Mouse (Mus musculus) gastrocnemius, adult 8-10 months (tissue): ENCODE measurements around the gene Dcaf1. TPM values are rescaled to one million over a fixed set of nuclear protein-coding genes. Genes with fewer than 3 reads are reported as not detected.

Source experiments
- DNase-seq, 2 experiments: peaks; one replicate each; pipeline ENCODE4 v3.0.0; 2022; ENCODE audit warnings: low spot score in 2 of 2
- total RNA-seq, 4 experiments: library from RNA; stranded (reverse); gene quantifications; 2 replicates each; pipeline ENCODE4 v1.2.4; 2022

The Dcaf1 gene
- total RNA-seq: 10 to 100 TPM; 18.7 to 29.7 (median 24.3) TPM

DNA sequence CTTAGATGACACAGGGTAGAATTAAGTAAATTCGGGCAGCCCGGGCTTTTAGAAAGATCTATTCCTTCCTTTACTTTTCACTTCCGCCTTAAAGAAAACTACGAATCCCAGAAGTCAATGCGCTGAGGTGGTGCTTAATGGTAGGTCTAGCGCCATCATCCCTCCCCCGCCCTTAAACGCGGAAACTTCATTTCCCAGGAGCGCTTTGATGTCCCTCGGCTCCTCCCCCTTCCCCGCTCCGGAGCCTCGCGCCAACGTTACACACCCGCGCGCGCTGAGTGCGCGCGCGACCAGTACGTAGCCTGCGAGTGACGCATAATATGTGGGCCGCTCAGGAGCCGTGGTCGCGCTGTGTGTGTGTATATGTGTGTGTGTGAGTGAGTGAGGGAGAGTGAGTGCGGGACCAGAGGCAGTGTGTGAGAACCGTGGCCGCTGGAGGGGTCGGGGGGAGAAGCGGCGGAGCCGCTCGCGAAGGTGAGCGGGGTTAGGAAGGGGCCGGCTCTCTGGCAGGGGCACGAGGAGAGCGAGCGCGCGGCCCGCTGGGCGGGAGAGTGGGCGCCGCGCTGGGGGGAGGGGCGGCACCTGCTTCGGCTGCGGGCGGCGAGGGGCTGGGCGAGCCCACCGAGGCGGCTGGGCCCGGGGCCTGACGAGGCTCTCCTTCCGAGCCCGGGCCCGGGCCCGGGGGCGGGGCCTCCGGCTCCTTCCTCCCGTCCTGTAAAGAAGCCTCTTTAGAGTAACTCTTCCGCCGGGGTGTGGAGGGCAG is at the start of gene Dcaf1:
Gene Dcaf1 (plus strand): TSS at position 257 of the 763 bp plus-strand sequence.
- peak; percentile 82 to 90 for DNase-seq

DNA sequence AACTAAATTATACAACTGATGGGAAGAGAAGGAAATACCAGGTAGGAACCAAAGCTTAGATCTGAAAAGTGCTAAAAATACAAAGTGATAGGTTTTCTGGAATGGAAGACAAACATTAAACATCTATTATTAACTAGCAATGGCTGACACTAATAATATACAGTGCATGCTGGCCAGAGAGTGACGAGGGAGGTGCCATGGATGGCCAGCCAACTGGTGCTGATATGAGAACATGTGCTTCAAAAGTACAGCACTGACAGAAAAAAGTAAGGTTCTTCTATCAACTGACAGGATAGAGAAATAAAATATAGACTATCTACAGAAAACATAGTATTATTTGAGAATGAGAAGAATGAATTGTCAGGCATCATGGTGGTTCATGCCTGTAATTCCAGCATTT is 45.6 kb upstream of the Dcaf1 start:
- DNase-seq: no peak

DNA sequence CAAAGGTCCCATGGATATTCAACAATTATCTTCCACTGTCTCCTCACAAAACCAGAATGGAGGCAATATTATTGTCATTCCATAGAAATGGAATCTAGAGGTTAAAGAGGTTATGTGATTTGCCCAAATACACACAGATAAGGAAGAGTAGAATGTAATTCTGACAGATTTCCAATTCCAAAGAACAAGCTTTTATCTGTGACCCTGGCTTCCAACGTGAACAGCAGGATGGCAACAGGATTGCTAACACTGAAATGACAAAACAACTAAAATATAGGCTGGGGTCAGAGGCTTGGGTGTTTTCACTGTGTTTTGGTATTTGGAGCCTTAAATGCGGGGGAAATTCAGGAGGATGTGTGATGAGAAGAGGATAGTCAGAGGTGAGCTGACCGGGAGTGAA is 44.3 kb upstream of the Dcaf1 start:
- no peak for DNase-seq

DNA sequence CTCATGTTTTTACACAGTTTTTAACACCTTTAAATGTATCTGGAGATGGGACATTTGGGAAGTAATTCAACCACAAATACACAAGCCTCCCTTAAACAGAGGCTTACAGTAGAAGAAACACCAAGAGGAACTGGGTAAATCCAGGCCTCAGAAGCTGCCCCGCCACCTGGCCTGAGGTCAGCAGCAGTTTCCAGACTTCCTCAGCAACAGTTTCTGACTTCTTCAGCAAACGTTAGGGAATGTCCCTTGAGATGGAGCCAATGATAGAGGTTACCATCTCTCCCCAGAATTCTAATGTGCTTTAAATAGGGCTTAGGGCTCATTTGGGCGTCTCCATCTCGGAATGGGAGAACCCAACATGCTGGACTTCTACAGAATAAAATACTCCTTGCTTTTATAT is 43.4 kb upstream of the Dcaf1 start:
- DNase-seq: no peak

DNA sequence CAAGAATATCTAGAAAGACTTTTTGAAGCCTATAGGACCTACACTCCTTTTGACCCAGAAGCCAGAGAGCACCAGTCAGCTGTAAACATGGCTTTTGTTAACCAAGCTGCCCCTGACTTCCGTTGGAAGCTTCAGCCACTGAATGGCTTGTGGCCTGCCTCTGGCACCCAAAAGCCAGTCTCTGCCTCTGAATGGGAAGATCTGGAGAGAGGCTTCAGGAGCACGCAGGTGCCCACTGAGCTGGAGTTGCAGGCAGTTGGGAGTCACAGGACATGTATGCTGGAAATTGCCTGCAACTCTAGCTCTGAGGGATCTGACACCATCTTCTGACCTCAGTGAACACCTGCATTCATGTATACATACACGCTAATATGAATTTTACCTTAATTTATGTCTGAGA is 41.6 kb upstream of the Dcaf1 start:
- no peak for DNase-seq

DNA sequence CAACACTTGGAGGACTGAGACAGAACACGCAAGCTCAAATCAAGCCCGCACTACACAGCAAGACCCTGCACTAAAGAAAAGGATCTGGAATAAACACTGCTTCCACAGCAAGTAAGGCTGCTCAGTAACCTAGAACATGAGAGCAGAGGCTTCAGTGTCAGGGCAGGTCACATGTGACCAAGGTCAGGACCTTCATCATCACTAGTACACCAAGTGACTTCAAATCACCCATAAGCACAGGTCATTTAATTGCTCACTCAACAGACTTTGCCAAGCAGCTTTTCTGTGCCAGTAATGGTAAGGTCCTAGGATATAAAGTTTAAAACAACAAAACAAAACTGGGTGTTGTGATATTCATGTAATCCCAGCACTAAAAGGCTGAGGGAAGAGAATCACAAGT is 38.1 kb upstream of the Dcaf1 start:
- DNase-seq: no peak

DNA sequence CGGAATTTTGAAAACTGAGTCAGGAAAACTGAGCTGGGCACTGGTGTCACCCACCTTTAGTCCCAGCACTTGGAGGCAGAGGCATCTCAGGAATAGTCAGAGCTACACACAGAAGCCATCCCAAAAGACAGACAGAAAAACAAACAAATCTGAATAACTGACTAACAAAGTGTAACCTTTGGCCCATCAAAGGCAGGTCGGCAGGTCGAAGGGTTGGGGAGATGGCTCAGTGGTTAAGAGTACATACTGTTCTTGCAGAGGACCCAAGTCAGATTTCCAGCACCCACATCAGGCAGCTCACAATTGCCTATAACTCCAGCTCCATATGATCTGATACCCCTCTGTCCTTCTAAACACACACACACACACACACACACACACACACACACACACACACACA is 36.5 kb upstream of the Dcaf1 start:
- DNase-seq: no peak

DNA sequence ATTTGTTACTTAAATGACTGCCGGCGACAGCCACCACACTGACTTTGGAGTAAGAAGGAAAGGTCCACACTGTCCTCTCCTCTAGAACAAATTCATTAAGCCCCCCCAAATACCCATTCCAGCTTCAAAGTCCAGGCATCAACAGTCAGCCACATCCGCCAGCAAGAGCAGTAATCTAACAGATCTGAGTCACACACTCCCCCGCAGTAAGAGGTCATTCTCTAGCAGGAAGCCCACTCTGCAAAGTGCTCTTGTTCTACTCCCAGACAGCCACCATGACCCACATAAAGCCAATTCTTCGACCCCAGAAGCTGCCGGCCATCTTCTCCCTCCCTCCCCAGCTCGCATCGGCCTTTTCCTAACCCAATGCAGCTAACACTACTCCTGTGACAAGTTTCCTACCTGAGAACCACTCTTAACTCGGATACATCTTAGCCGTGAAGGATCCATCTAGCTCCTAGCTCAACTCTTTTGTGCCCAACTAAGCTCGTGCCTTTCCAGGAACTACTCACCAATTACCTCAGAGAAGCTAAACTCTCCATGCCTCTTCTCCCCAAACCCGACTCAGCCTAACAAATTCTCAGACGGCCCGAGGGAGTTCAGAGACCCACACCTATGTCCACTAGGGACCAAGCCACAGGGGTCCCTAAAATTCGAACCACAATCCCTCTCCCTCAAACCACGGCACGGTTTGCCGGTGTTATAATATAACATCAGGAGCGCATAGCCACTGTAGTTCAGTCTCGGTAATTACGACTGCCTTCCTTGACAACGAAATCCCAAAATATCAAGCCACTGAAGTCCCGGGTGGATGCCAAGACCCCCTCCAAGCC is 33.5 kb upstream of the Dcaf1 start:
- no peak for DNase-seq

DNA sequence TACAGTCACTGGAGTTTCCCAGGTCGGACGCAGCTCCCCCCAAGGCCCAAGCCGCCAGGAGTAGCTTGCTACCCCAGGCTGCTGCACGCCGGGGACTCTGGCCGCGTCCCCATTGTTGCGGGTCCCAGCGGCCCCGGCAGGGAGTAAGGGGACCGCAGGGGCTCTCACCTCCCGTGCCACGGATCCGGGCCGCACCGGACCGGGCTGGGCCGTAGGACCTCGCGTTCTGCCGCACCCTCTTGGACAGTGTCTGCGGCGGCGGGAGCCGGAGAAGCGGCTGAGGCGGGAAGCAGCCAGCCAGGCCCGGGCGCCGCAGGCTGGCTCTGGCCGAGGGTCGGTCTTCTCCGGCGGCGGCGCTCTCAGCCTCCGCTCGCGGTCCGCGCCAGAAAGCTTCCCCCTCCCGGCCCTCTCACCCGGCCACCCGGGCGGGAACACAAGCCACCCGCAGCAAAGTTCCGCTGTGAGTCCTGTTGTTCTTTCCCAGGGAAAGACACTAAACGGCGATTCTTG is 32.8 kb upstream of the Dcaf1 start, which contains the start of gene Rad54l2:
Gene Rad54l2 (minus strand): TSS at position 383 of the 510 bp plus-strand sequence.
- peak; percentile 68 to 69 for DNase-seq

DNA sequence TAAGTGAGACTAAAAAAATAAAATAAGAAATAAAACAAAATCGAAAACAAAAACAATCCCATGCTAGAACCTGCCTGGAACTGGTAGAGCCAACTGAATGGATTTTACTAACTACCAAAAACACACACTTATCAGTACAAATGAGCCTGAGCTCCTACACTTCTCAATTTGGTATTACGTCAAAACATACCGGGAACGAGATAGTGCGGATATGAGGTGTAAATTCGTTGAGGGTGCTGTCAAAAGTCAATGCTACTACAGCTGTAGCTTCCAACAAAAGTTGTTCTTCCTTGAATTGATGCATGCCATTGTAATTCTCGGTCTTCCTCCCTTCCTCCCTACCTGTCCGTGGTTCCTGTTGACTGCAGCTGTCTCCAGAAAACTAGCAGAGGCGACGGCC is 32.3 kb upstream of the Dcaf1 start:
- no peak for DNase-seq

DNA sequence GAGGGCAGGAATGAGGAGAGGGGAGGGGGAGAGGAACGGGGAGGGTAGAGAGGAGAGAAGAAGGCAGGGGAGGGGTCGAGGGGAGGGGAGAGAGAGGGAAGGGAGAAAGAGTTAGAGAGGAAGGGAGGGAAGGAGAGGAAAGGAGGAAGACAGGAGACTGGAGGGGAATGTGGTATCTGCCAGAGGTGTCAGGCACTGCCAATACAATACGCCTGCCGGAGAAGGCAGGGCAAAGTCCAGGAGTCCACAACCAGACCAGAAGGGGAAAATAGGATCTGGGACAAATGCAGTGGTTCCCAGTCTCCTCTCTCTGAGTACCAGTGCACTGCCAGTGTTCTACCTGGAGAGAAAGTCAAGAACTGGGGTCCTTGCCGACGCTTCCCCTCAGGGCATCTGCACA is 30.8 kb upstream of the Dcaf1 start:
- DNase-seq: no peak

DNA sequence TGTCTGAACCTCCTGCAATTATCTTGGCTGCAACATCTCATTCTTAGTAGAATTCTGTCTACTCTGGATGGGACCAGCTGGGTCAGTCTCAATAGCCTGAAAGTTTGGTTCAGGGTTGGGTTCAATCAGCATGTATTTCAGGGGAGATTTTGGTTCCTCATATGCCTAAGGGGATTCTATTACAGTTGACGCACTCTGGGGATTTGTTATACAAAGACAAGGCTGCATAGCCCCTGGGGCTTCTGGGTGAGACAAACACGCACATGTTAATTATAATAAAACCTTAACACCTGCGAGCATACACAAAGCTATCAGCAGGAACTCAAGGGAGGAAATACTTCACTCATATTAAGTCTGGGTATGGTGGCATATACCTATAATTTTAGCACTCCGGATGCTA is 15.2 kb upstream of the Dcaf1 start:
- DNase-seq: no peak

DNA sequence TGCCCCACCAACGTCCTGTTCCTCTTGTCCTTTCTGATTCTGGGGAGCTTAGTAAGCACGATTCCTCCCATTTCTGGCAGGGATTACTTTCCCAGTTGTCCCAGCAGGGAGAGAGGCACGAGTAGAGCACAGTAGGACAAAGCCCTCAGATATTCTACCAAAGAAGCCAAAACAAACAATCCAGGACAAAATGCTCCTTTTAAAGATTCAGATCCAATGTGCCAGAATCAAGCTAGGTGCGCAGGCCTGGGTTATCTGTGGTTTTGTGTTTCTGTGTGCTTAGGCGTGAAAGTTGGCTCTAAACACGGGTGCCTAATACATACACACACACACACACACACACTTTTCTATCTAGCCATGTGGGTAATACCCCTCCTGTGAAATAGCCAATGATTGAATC is 3.5 kb upstream of the Dcaf1 start:
- DNase-seq: no peak

DNA sequence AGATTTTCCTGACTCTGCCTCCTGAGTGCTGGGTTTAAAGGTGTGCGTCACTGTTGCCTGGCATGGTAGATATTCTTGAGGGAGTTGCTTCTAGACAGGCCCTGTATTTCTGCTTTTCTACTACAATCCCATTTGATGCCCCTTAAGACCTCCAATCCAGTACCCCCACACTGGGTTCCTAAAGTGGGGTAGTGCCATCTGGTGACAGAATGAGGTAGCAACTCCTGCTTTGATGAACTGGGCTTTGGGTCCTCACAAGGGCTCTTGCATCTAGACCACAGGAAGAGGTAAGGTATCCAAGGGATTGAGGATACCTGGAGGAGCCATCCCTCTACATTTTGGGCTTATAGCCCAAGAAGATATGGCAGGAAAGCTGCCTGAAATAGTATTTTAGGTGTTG is 2.5 kb upstream of the Dcaf1 start:
- no peak for DNase-seq

DNA sequence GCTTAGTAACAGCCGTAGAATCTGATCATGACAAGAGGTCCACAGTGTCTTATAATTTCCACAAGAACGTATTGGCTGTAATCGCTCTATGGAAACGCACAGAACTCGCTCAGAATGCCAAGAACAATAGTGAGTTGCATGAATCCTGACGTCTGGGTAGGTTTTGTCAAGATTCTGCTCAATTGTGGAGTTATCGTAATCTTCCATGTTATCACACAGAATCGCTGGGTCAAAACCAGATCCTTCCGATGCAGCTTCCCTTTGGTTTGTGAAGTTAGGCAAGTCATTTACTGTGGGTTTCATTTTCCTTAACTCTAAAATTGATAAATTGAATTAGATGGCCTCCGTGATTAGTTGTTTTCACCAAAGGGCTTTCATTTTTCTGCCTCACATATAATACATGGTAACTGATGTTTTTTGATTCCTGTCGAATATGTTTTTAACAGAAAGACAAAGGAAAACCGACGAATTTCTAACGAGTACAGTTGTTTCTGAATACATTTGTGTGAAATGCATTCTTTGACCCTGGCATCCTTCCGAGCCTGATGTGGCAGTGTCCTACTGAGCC is 540 bp upstream of the Dcaf1 start:
- no peak for DNase-seq

DNA sequence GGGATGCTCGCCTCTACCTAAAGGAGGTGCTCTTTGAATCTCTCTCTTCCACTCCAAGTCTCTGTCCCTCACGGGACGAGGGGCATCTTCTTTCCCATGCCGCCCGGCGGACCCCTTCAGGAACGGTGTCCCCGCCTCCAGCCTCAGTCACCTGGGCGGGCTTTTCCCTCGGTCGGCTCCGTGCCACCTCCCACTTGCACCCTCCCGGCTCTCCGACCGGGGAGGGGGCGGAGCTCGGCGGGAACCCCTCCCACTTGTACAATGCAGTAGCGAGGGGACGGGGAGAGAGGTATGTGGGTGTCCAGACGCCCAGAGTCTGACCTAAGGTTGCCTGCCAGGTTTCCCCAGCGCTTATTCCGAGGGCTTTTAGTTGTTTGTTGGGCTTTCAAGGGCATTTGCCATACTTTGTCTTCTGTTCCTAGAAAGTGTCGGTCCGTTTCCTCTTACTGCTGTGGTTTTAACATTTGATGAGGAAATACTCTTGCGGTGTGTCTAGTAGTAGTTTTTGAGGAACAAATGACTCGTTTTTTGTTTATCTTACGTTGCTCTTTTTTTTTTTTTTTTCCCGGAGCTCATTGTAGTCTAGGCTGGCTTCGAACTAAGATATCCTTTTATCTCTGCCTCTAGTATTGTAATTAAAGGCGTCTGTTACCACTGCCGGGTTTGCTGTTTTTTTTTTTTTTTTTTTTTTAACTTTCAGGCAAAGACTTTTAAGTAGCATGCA is 869 bp downstream of the Dcaf1 start:
- DNase-seq: peak; percentile 57 to 68

DNA sequence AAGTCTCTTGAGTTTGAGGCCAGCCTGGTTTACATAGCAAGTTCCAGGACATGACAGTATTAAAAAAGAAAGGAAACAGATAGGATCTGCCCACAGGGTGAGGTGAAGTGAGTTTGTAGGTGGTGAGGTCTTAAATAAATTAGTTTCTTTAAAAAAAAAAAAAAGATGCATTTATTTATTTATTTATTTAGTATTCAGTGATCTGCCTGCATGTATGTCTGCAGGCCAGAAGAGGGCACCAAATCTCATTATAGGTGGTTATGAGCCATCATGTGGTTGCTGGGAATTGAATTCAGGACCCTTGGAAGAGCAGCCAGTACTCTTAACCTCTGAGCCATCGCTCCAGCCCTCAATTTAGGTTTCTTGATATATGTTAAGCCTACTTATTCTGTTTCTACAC is 18.9 kb downstream of the Dcaf1 start:
- no peak for DNase-seq

DNA sequence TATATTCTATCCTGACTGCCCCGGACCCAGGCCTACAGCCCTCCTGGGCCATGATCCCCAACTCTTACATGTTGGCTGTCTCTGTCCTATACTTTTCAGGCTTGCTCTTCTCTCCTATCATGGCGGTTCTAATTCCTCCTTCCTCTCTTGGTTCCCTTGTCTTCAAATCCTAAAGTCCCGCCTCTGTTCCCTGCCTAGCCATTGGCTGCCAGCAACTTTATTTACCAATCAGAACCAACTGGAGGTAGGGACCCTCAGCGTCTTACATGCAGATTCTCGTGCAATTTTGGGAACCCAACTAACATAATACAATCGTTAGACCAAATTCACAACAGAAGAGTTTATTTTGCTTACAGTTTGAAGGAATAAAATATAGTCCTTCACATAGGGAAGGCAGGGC is 21.1 kb downstream of the Dcaf1 start:
- no peak for DNase-seq

DNA sequence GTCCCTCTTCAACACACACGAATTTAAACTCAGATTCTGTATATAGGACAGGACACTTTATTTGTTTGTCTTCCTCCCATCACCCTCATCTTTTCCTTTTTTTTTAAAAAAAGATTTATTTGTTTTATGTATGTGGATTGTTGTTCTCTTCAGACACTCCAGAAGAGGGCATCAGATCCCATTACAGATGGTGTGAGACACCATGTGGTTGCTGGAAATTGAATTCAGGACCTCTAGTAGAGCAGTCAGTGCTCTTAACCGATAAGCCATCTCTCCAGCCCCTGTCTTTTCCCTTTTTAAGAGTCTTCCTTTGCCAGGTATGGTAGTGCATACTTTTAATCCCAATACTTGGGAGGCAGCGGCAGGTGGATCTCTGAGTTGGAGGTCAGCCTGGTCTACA is 35.0 kb downstream of the Dcaf1 start:
- no peak for DNase-seq

DNA sequence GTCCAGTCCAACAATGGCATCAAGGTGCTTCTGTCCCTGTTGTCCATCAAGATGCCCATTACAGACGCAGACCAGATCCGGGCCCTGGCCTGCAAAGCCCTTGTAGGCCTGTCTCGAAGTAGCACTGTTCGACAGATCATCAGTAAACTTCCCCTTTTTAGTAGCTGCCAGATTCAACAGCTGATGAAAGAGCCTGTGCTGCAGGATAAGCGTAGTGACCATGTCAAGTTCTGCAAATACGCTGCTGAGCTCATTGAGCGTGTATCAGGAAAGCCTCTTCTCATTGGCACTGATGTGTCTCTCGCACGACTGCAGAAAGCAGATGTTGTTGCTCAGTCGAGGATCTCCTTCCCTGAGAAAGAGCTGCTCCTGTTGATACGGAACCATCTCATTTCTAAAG is 36.4 kb downstream of the Dcaf1 start:
- no peak for DNase-seq

DNA sequence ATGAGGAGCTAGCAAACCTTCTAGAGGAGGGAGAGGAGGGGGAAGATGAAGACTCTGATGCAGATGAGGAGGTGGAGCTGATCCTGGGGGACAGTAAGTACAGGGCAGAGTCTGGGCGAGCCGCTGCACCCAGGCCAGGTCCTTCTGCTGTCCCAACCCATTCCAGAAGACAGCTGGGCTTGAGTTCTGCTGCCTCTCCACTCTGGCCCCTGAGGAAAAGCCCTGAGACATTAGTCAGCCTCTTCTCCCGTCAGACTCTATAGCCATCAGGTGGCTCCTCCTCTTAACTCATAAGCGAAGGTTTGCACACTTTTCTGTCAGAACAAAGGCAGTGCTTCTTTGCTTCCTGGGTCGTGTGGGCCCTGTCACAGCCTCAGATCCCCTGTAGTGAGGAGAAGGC is 52.5 kb downstream of the Dcaf1 start:
- no peak for DNase-seq

DNA sequence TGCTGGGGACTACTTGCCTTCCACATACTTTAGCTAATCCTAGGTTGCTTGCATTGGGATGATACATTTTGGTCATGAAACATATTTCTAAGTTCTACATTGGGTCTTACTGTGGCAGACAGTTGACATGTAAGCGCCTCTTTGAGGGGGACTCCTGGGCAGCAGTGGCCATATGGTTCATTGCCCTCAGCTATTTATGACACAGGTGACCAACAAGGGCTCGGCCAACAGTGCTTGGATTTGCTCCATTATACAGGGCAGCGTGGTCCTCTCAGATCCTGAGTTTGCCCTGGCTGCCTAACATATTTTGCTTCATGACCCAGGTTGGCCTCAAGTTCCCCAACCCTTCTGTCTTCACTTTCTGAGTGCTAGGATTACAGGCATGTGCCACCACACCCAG is 55.0 kb downstream of the Dcaf1 start:
- no peak for DNase-seq
